Mouse (Mus musculus) C2C12 (cell line): ENCODE measurements at regions not wholly inside any gene's neighbourhood (a gene's known extent, or its start where the extent isn't known, plus 50 kb on each side); places are given as distances from the start of the nearest gene placed in this dataset.

ENCODE experiments used
- H3K27me3 ChIP-seq: one replicate; pipeline ENCODE4 v1.6.1; 2011; ENCODE audit not compliant: control insufficient read depth, insufficient read depth, insufficient read length
- H3K36me3 ChIP-seq: one replicate; pipeline ENCODE4 v1.6.1; 2011; ENCODE audit not compliant: control insufficient read depth, insufficient read depth
- H3K4me3 ChIP-seq: one replicate; pipeline ENCODE4 v1.5.1; 2011; ENCODE audit warnings: mild to moderate bottlenecking, control low read depth; ENCODE audit not compliant: poor library complexity, insufficient read depth, severe bottlenecking
- H3K79me2 ChIP-seq: one replicate; pipeline ENCODE4 v1.6.1; 2011; ENCODE audit not compliant: control insufficient read depth, insufficient read depth
- H3K79me3 ChIP-seq: one replicate; pipeline ENCODE4 v1.6.1; 2011; ENCODE audit warnings: low read depth, control low read depth
- H3ac ChIP-seq: one replicate; pipeline ENCODE3; 2011; ENCODE audit warnings: low read depth; ENCODE audit not compliant: control insufficient read depth, insufficient read length
- CEBPB ChIP-seq: IDR thresholded peaks from one replicate; pipeline ENCODE4 v1.6.1; 2011; ENCODE audit warnings: low read depth, mild to moderate bottlenecking, control low read depth, moderate library complexity
- CTCF ChIP-seq: IDR thresholded peaks from one replicate; pipeline ENCODE4 v1.5.1; 2011; ENCODE audit not compliant: control insufficient read depth, insufficient read depth, insufficient read length
- FOSL1 ChIP-seq: IDR thresholded peaks from one replicate; pipeline ENCODE4 v1.8.0; 2011; ENCODE audit warnings: mild to moderate bottlenecking, low read length; ENCODE audit not compliant: poor library complexity, insufficient read depth, severe bottlenecking
- MAX ChIP-seq: IDR thresholded peaks from one replicate; pipeline ENCODE4 v1.6.1; 2011; ENCODE audit warnings: mild to moderate bottlenecking, control low read depth
- MYOD1 ChIP-seq: IDR thresholded peaks from one replicate; pipeline ENCODE4 v1.6.1; 2011; ENCODE audit warnings: low read depth; ENCODE audit not compliant: control insufficient read depth, insufficient read length
- MYOG ChIP-seq: IDR thresholded peaks from one replicate; pipeline ENCODE4 v1.6.1; 2011; ENCODE audit not compliant: control insufficient read depth, insufficient read length; ENCODE audit errors: extremely low read depth
- USF1 ChIP-seq: IDR thresholded peaks from one replicate; pipeline ENCODE4 v1.6.1; 2011; ENCODE audit warnings: low read depth, mild to moderate bottlenecking, control low read depth, moderate library complexity

GRCm38 (mm10) chr4:105328776-105329175 is 171.6 kb downstream of the Plpp3 start:
- Histone ChIP-seq H3K4me3 (no peak overlapping the region), H3K27me3 (no peaks in the 10 kb centered on the region), H3K79me2 (no peaks in the 10 kb centered on the region), H3ac (no peak overlapping the region), H3K36me3 (no peaks in the 10 kb centered on the region), H3K79me3 (no peaks in the 10 kb centered on the region)
- no peak for TF ChIP-seq CEBPB
- TF ChIP-seq FOSL1 = no peak
- TF ChIP-seq MYOG = no peak
- TF ChIP-seq MYOD1 = no peak
- TF ChIP-seq CTCF = no peak
- TF ChIP-seq MAX = no peak
- no peak for TF ChIP-seq USF1

DNA sequence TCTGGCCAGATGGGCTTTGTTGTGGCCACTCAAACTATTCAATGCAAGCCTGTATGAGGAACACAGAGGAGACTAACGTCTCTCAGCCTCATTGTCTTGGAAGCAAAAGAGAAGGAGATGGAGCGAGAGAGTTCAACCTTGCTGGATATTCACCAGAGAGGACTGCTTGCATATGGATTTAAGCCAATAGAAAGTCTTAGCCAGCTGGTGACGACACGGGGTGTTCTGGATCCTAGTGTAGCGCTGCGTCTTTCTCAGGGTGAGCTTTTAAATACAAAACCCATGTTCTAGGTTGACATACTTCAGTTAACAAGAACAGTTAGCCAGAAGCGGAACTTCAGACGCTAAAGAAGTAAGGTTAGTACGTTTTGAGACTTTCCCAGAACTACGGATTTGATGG is 174.9 kb downstream of the Plpp3 start:
- Histone ChIP-seq H3K27me3 (no peaks in the 10 kb centered on the region), H3K79me2 (no peaks in the 10 kb centered on the region), H3K79me3 (no peaks in the 10 kb centered on the region), H3ac (no peak overlapping the region), H3K36me3 (no peaks in the 10 kb centered on the region), H3K4me3 (no peak overlapping the region)
- TF ChIP-seq CTCF (no peak), USF1 (no peak), CEBPB (no peak), MYOD1 (no peak)

GRCm38 (mm10) chr4:105335872-105336271 is 178.7 kb downstream of the Plpp3 start:
- Histone ChIP-seq H3K79me2 (no peaks in the 10 kb centered on the region), H3K27me3 (no peaks in the 10 kb centered on the region), H3ac (no peak overlapping the region), H3K79me3 (no peaks in the 10 kb centered on the region), H3K4me3 (no peak overlapping the region), H3K36me3 (no peaks in the 10 kb centered on the region)
- no peak for TF ChIP-seq CTCF
- TF ChIP-seq MAX = no peak
- no peak for TF ChIP-seq USF1
- no peak for TF ChIP-seq MYOD1
- no peak for TF ChIP-seq FOSL1
- TF ChIP-seq MYOG = no peak
- no peak for TF ChIP-seq CEBPB

- Histone ChIP-seq H3ac (no peak overlapping the region), H3K4me3 (no peak overlapping the region), H3K79me3 (no peaks in the 10 kb centered on the region), H3K36me3 (no peaks in the 10 kb centered on the region), H3K79me2 (no peaks in the 10 kb centered on the region), H3K27me3 (no peaks in the 10 kb centered on the region)
- TF ChIP-seq MYOG = no peak
- TF ChIP-seq MYOD1 = no peak
- no peak for TF ChIP-seq CEBPB
- TF ChIP-seq MAX = no peak
- no peak for TF ChIP-seq CTCF
- no peak for TF ChIP-seq USF1
- no peak for TF ChIP-seq FOSL1
Measured at GRCm38 (mm10) chr4:105336557-105336956, 179.4 kb downstream of the Plpp3 start.

DNA sequence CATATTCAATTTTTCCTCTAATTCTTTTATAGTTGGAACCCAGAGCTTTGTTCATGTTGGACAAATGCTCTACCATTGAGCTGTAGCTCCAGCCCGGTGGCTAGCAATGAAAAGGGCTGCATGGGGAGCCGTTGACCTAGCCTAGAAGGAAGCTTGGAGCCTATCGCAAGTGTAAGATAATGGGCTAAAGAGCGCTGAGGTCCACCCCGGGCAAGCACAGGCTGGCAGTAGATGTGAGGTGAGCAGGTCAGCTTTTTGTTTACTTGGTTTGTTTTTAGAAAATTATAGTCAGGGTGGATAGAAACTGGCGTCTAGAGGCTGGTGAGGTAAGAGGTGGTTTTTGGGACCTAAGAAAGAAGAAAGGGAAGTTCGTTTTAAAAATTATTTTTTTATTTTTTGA is 181.0 kb downstream of the Plpp3 start:
- Histone ChIP-seq H3K27me3 (no peaks in the 10 kb centered on the region), H3K79me2 (no peaks in the 10 kb centered on the region), H3ac (no peak overlapping the region), H3K4me3 (no peak overlapping the region), H3K79me3 (no peaks in the 10 kb centered on the region), H3K36me3 (no peaks in the 10 kb centered on the region)
- TF ChIP-seq MAX (no peak), CEBPB (no peak), CTCF (no peak), MYOD1 (no peak), MYOG (no peak), FOSL1 (no peak), USF1 (no peak)

DNA sequence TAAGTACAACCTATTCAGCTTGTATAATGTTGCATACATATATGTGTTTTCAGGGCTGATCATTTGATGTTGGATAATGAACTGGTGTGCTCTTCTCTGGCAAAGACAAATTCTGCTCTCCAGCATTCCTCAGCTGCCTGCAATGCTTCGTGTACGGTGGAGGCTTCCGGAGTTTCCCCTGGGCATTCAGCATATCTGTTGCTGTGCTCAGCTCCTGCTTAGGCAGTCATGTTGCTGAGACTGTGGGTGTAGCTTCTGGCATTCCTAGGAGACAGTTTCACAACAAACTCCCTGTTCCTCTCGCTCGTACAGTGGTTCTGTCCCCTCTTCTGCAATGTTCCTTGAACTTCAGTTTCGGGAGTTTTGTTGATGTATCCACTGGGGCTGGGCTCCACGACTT is 181.7 kb downstream of the Plpp3 start:
- H3ac ChIP-seq = no peak overlapping the region
- H3K79me3 ChIP-seq = no peaks in the 10 kb centered on the region
- H3K79me2 ChIP-seq = no peaks in the 10 kb centered on the region
- no peak for TF ChIP-seq USF1
- TF ChIP-seq FOSL1 = no peak
- no peak for TF ChIP-seq MYOG
- TF ChIP-seq MYOD1 = no peak
- no peaks in the 10 kb centered on the region for H3K27me3 ChIP-seq
- no peaks in the 10 kb centered on the region for H3K36me3 ChIP-seq
- no peak overlapping the region for H3K4me3 ChIP-seq
